Mouse (Mus musculus): ENCODE results near the gene Tmtc3. TPM values are rescaled to one million over a fixed set of nuclear protein-coding genes. Genes with fewer than 3 reads are reported as not detected.
A peak's percentile ranks its signal among the peaks of the same experiment; 100 is the strongest.

Tmtc3 gene
- 0.31 TPM in 1 of 2 replicates, not detected in the other for polyA plus RNA-seq (2012; ENCODE audit: insufficient read depth, low replicate concordance)

- Histone ChIP-seq H3K27me3 (replicated peaks) (no peaks in the 10 kb centered on the region), H3K9me3 (no peaks in the 10 kb centered on the region), H3K4me3 (replicated peaks) (peak within 1 kb of the TSS; percentile 97), H3K36me3 (replicated peaks; ENCODE audit: low read length) (peaks cover 9% of the 10 kb centered on the region), H3K4me1 (peaks cover 25% of the 10 kb centered on the region)
- TF ChIP-seq FLI1 (IDR thresholded peaks at IDR 0.05; ENCODE audit: low read length) (0 out of 2 replicates have a peak, but pooled peaks have one; percentile 25), GATA1 (IDR thresholded peaks at IDR 0.05; ENCODE audit: borderline replicate concordance, low read length) (no peak)
Measured at GRCm38 (mm10) chr10:100487097-100487978, at the start of gene Tmtc3, which contains the start of gene Cep290. TSS of gene Tmtc3 (minus strand) at chr10:100487350. TSS of gene Cep290 (plus strand) at chr10:100487558.

GRCm38 (mm10) chr10:100524499-100525390 lies 37.6 kb upstream of the Tmtc3 start:
- no peak overlapping the region for H3K4me3 ChIP-seq (replicated peaks)
- H3K9me3 ChIP-seq, result no peaks in the 10 kb centered on the region
- peaks cover 4% of the 10 kb centered on the region for H3K4me1 ChIP-seq
- TF ChIP-seq FLI1 (IDR thresholded peaks at IDR 0.05; ENCODE audit: low read length), result no peak
- no peak for TF ChIP-seq GATA1 (IDR thresholded peaks at IDR 0.05; ENCODE audit: borderline replicate concordance, low read length)
- H3K27me3 ChIP-seq (replicated peaks), result no peaks in the 10 kb centered on the region
- peaks cover 2% of the 10 kb centered on the region for H3K36me3 ChIP-seq (replicated peaks; ENCODE audit: low read length)

GRCm38 (mm10) chr10:100522330-100522729 lies 35.2 kb upstream of the Tmtc3 start:
- TF ChIP-seq FLI1 (IDR thresholded peaks at IDR 0.05; ENCODE audit: low read length) (no peak), GATA1 (IDR thresholded peaks at IDR 0.05; ENCODE audit: borderline replicate concordance, low read length) (no peak)
- H3K27me3 ChIP-seq (replicated peaks), result no peaks in the 10 kb centered on the region
- peaks cover 9% of the 10 kb centered on the region for H3K36me3 ChIP-seq (replicated peaks; ENCODE audit: low read length)
- H3K4me1 ChIP-seq, result peaks cover 4% of the 10 kb centered on the region
- H3K9me3 ChIP-seq, result no peaks in the 10 kb centered on the region
- H3K4me3 ChIP-seq (replicated peaks), result no peak overlapping the region

- H3K4me1 ChIP-seq, result peaks cover 4% of the 10 kb centered on the region
- H3K4me3 ChIP-seq (replicated peaks), result no peak overlapping the region
- no peaks in the 10 kb centered on the region for H3K9me3 ChIP-seq
- TF ChIP-seq GATA1 (IDR thresholded peaks at IDR 0.05; ENCODE audit: borderline replicate concordance, low read length) (no peak), FLI1 (IDR thresholded peaks at IDR 0.05; ENCODE audit: low read length) (no peak)
- no peaks in the 10 kb centered on the region for H3K27me3 ChIP-seq (replicated peaks)
- H3K36me3 ChIP-seq (replicated peaks; ENCODE audit: low read length), result peaks cover 9% of the 10 kb centered on the region
Measured at GRCm38 (mm10) chr10:100521617-100522016, 34.5 kb upstream of the Tmtc3 start.

GRCm38 (mm10) chr10:100508170-100508569 lies 21.0 kb upstream of the Tmtc3 start:
- H3K4me3 ChIP-seq (replicated peaks), result no peak overlapping the region
- H3K36me3 ChIP-seq (replicated peaks; ENCODE audit: low read length), result peaks cover 24% of the 10 kb centered on the region
- H3K4me1 ChIP-seq, result no peaks in the 10 kb centered on the region; the same call in 1 of the 2 replicates
- TF ChIP-seq FLI1 (IDR thresholded peaks at IDR 0.05; ENCODE audit: low read length), result no peak
- no peak for TF ChIP-seq GATA1 (IDR thresholded peaks at IDR 0.05; ENCODE audit: borderline replicate concordance, low read length)
- H3K9me3 ChIP-seq, result no peaks in the 10 kb centered on the region
- H3K27me3 ChIP-seq (replicated peaks), result no peaks in the 10 kb centered on the region

- Histone ChIP-seq H3K36me3 (replicated peaks; ENCODE audit: low read length) (peaks cover 64% of the 10 kb centered on the region), H3K4me3 (replicated peaks) (no peak overlapping the region)
- TF ChIP-seq GATA1 (IDR thresholded peaks at IDR 0.05; ENCODE audit: borderline replicate concordance, low read length), result no peak
- TF ChIP-seq FLI1 (IDR thresholded peaks at IDR 0.05; ENCODE audit: low read length), result no peak
Measured at GRCm38 (mm10) chr10:100498309-100498708, 11.2 kb upstream of the Tmtc3 start.

GRCm38 (mm10) chr10:100491916-100492315 lies 4.8 kb upstream of the Tmtc3 start:
- Histone ChIP-seq H3K4me3 (replicated peaks) (no peak overlapping the region), H3K27me3 (replicated peaks) (no peaks in the 10 kb centered on the region), H3K4me1 (peaks cover 11% of the 10 kb centered on the region), H3K36me3 (replicated peaks; ENCODE audit: low read length) (peaks cover 31% of the 10 kb centered on the region), H3K9me3 (no peaks in the 10 kb centered on the region)
- no peak for TF ChIP-seq FLI1 (IDR thresholded peaks at IDR 0.05; ENCODE audit: low read length)
- TF ChIP-seq GATA1 (IDR thresholded peaks at IDR 0.05; ENCODE audit: borderline replicate concordance, low read length), result no peak

More at GRCm38 (mm10) chr10:100498309-100498708, 11.2 kb upstream of the Tmtc3 start:
- Histone ChIP-seq H3K9me3 (no peaks in the 10 kb centered on the region), H3K27me3 (replicated peaks) (no peaks in the 10 kb centered on the region), H3K4me1 (no peaks in the 10 kb centered on the region)

GRCm38 (mm10) chr10:100486701-100487096 lies 451 bp downstream of the Tmtc3 start:
- H3K36me3 ChIP-seq (replicated peaks; ENCODE audit: low read length), result peaks cover 7% of the 10 kb centered on the region
- H3K27me3 ChIP-seq (replicated peaks), result no peaks in the 10 kb centered on the region
- peak overlapping the region; percentile 97 for H3K4me3 ChIP-seq (replicated peaks)
- H3K9me3 ChIP-seq, result no peaks in the 10 kb centered on the region
- TF ChIP-seq FLI1 (IDR thresholded peaks at IDR 0.05; ENCODE audit: low read length) (no peak), GATA1 (IDR thresholded peaks at IDR 0.05; ENCODE audit: borderline replicate concordance, low read length) (no peak)
- peaks cover 25% of the 10 kb centered on the region for H3K4me1 ChIP-seq

GRCm38 (mm10) chr10:100479538-100479937 lies 7.6 kb downstream of the Tmtc3 start:
- no peak overlapping the region for H3K4me3 ChIP-seq (replicated peaks)
- no peaks in the 10 kb centered on the region for H3K27me3 ChIP-seq (replicated peaks)
- no peaks in the 10 kb centered on the region for H3K9me3 ChIP-seq
- H3K4me1 ChIP-seq, result 0 out of 2 replicates have a peak, but pooled peaks cover 4% of the 10 kb centered on the region
- TF ChIP-seq FLI1 (IDR thresholded peaks at IDR 0.05; ENCODE audit: low read length), result no peak
- no peak for TF ChIP-seq GATA1 (IDR thresholded peaks at IDR 0.05; ENCODE audit: borderline replicate concordance, low read length)
- H3K36me3 ChIP-seq (replicated peaks; ENCODE audit: low read length), result peaks cover 25% of the 10 kb centered on the region

All from megakaryocyte, embryonic 14.5 days (primary cell).